Mouse (Mus musculus): ENCODE data around the gene Slc34a3. TPM values are rescaled to one million over a fixed set of nuclear protein-coding genes. Genes with fewer than 3 reads are reported as not detected.
A peak's percentile ranks its signal among the peaks of the same experiment; 100 is the strongest.

Slc34a3 gene
- polyA plus RNA-seq, 1 experiment, result 0.05 TPM

DNA sequence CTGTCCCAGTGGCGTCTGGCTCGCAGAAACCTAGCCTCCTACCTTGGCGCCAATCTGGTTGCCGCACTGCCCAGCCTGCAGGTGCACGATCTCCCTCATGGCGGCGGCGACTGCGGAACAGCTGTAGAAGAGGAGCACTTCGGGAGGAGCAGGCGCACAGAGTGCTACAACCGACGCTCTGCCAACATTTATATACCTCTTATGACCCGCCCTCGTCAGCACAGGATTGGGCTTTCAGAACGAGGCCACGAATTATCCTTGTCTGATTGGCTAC is 9.7 kb downstream of the Slc34a3 start, which contains the start of gene Tubb4b:
TSS of gene Tubb4b (minus strand) at position 211 of the 274 bp plus-strand sequence.
- peaks cover 14% of the 10 kb centered on the region for H3K4me1 ChIP-seq (replicated peaks; ENCODE audit: control insufficient read depth, insufficient read depth, low read length)
- no peak for DNase-seq
- H3K36me3 ChIP-seq (ENCODE audit: control insufficient read depth, insufficient read depth, low read length), result 0 out of 2 replicates have a peak, but pooled peaks cover 3% of the 10 kb centered on the region
- TF ChIP-seq CTCF (IDR thresholded peaks at IDR 0.05; ENCODE audit: borderline replicate concordance, control insufficient read depth, extremely low read depth, insufficient read depth, low read length, poor library complexity) (no peak), POLR2A (IDR thresholded peaks at IDR 0.05; ENCODE audit: control insufficient read depth, extremely low read depth, insufficient read depth, low read length, poor library complexity) (peak; percentile 97)
- 1% methylated on average over 17 of the region's 17 CpGs for WGBS
- no peaks in the 10 kb centered on the region for H3K27me3 ChIP-seq (ENCODE audit: control insufficient read depth, insufficient read depth, low read length)
- peak within 1 kb of the TSS; percentile 84 for H3K27ac ChIP-seq (ENCODE audit: control insufficient read depth, insufficient read depth, low read length)
- H3K4me3 ChIP-seq (ENCODE audit: control insufficient read depth, insufficient read depth, low read length), result peak within 1 kb of the TSS; percentile 64

GRCm38 (mm10) chr2:25223681-25224491 is 10.3 kb downstream of the Slc34a3 start:
- no peak for TF ChIP-seq CTCF (IDR thresholded peaks at IDR 0.05; ENCODE audit: borderline replicate concordance, control insufficient read depth, extremely low read depth, insufficient read depth, low read length, poor library complexity)
- no peak for TF ChIP-seq POLR2A (IDR thresholded peaks at IDR 0.05; ENCODE audit: control insufficient read depth, extremely low read depth, insufficient read depth, low read length, poor library complexity)
- Histone ChIP-seq H3K4me1 (replicated peaks; ENCODE audit: control insufficient read depth, insufficient read depth, low read length) (peaks cover 11% of the 10 kb centered on the region), H3K27me3 (ENCODE audit: control insufficient read depth, insufficient read depth, low read length) (no peaks in the 10 kb centered on the region), H3K27ac (ENCODE audit: control insufficient read depth, insufficient read depth, low read length) (peak overlapping the region; percentile 68), H3K4me3 (ENCODE audit: control insufficient read depth, insufficient read depth, low read length) (peak overlapping the region; percentile 64), H3K36me3 (ENCODE audit: control insufficient read depth, insufficient read depth, low read length) (0 out of 2 replicates have a peak, but pooled peaks cover 3% of the 10 kb centered on the region)
- peak; percentile 82 for DNase-seq
- 1% methylated on average over 53 of the region's 53 CpGs for WGBS

DNA sequence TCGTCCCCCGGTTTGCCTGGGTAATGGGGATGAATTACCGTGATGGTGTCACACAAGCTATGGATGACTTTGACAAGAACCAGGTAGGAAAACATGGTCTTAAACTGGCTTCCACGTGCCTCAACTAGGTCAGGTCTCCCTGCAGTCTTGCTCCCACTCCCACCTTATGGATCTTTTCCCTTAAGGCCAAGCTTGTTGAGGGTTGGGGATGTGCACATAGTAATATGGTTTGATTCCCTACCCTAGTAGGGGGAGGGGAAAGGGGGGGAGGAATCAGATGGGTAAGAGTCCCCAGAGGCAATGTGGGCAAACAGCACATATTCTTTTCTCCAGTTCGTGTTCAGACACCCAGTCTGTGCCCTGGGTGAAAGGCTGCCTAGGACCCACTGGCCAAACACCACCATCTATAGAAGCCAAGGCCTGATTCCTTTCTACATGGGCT is 12.8 kb downstream of the Slc34a3 start:
- Histone ChIP-seq H3K4me3 (ENCODE audit: control insufficient read depth, insufficient read depth, low read length) (no peak overlapping the region), H3K36me3 (ENCODE audit: control insufficient read depth, insufficient read depth, low read length) (0 out of 2 replicates have a peak, but pooled peaks cover 3% of the 10 kb centered on the region), H3K4me1 (replicated peaks; ENCODE audit: control insufficient read depth, insufficient read depth, low read length) (peaks cover 9% of the 10 kb centered on the region), H3K27me3 (ENCODE audit: control insufficient read depth, insufficient read depth, low read length) (no peaks in the 10 kb centered on the region), H3K27ac (ENCODE audit: control insufficient read depth, insufficient read depth, low read length) (no peak overlapping the region)
- no peak for DNase-seq
- TF ChIP-seq POLR2A (IDR thresholded peaks at IDR 0.05; ENCODE audit: control insufficient read depth, extremely low read depth, insufficient read depth, low read length, poor library complexity) (no peak), CTCF (IDR thresholded peaks at IDR 0.05; ENCODE audit: borderline replicate concordance, control insufficient read depth, extremely low read depth, insufficient read depth, low read length, poor library complexity) (no peak)
- WGBS, result 92% methylated on average over 5 of the region's 5 CpGs

GRCm38 (mm10) chr2:25218445-25218844 is 15.7 kb downstream of the Slc34a3 start, which contains the start of gene Fam166a:
TSS of gene Fam166a (plus strand) at chr2:25218745.
- Histone ChIP-seq H3K27me3 (ENCODE audit: control insufficient read depth, insufficient read depth, low read length) (no peaks in the 10 kb centered on the region), H3K36me3 (ENCODE audit: control insufficient read depth, insufficient read depth, low read length) (0 out of 2 replicates have a peak, but pooled peaks cover 3% of the 10 kb centered on the region), H3K4me3 (ENCODE audit: control insufficient read depth, insufficient read depth, low read length) (no peak within 1 kb of the TSS), H3K4me1 (replicated peaks; ENCODE audit: control insufficient read depth, insufficient read depth, low read length) (peaks cover 4% of the 10 kb centered on the region), H3K27ac (ENCODE audit: control insufficient read depth, insufficient read depth, low read length) (no peak within 1 kb of the TSS)
- no peak for DNase-seq
- no peak for TF ChIP-seq CTCF (IDR thresholded peaks at IDR 0.05; ENCODE audit: borderline replicate concordance, control insufficient read depth, extremely low read depth, insufficient read depth, low read length, poor library complexity)
- no peak for TF ChIP-seq POLR2A (IDR thresholded peaks at IDR 0.05; ENCODE audit: control insufficient read depth, extremely low read depth, insufficient read depth, low read length, poor library complexity)

- H3K4me1 ChIP-seq (replicated peaks; ENCODE audit: control insufficient read depth, insufficient read depth, low read length), result no peaks in the 10 kb centered on the region
- no peak overlapping the region for H3K4me3 ChIP-seq (ENCODE audit: control insufficient read depth, insufficient read depth, low read length)
- no peak overlapping the region for H3K27ac ChIP-seq (ENCODE audit: control insufficient read depth, insufficient read depth, low read length)
- DNase-seq, result no peak
- no peak for TF ChIP-seq CTCF (IDR thresholded peaks at IDR 0.05; ENCODE audit: borderline replicate concordance, control insufficient read depth, extremely low read depth, insufficient read depth, low read length, poor library complexity)
- TF ChIP-seq POLR2A (IDR thresholded peaks at IDR 0.05; ENCODE audit: control insufficient read depth, extremely low read depth, insufficient read depth, low read length, poor library complexity), result no peak
- no peaks in the 10 kb centered on the region for H3K27me3 ChIP-seq (ENCODE audit: control insufficient read depth, insufficient read depth, low read length)
- 0 out of 2 replicates have a peak, but pooled peaks cover 3% of the 10 kb centered on the region for H3K36me3 ChIP-seq (ENCODE audit: control insufficient read depth, insufficient read depth, low read length)
- 82% methylated on average over 2 of the region's 2 CpGs for WGBS
These were observed 16.5 kb downstream of the Slc34a3 start for GRCm38 (mm10) chr2:25217666-25218065.

DNA sequence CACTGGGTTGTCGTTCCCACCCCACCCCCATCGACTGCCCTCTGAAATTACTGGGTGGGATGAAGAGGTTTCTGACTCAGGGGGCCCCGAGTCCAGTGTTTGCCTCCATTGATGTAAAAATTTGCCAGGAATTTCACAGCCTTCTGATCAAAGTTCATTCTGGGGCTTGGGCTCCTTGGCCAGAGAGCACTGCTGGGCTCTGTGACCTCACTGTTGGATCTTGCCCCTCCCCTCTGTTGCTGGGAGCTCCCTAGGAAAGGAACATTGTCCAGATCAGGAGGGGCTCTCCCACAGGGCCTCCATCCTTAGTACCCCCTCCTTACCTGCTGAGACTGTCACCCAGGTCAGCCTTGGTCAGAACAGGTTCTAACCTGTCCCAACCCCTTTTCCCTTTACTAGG is 19.7 kb downstream of the Slc34a3 start, which contains the start of gene Stpg3:
TSS of gene Stpg3 (minus strand) at position 194 of the 400 bp plus-strand sequence.
- TF ChIP-seq CTCF (IDR thresholded peaks at IDR 0.05; ENCODE audit: borderline replicate concordance, control insufficient read depth, extremely low read depth, insufficient read depth, low read length, poor library complexity) (no peak), POLR2A (IDR thresholded peaks at IDR 0.05; ENCODE audit: control insufficient read depth, extremely low read depth, insufficient read depth, low read length, poor library complexity) (no peak)
- H3K27me3 ChIP-seq (ENCODE audit: control insufficient read depth, insufficient read depth, low read length), result no peaks in the 10 kb centered on the region
- 87% methylated on average over 3 of the region's 3 CpGs for WGBS
- no peak within 1 kb of the TSS for H3K4me3 ChIP-seq (ENCODE audit: control insufficient read depth, insufficient read depth, low read length)
- no peak within 1 kb of the TSS for H3K27ac ChIP-seq (ENCODE audit: control insufficient read depth, insufficient read depth, low read length)
- H3K4me1 ChIP-seq (replicated peaks; ENCODE audit: control insufficient read depth, insufficient read depth, low read length), result peaks cover 11% of the 10 kb centered on the region
- no peaks in the 10 kb centered on the region for H3K36me3 ChIP-seq (ENCODE audit: control insufficient read depth, insufficient read depth, low read length)
- no peak for DNase-seq
